Mouse (Mus musculus): Measurements from ENCODE around the gene Ip6k1.

Ip6k1 gene

DNA sequence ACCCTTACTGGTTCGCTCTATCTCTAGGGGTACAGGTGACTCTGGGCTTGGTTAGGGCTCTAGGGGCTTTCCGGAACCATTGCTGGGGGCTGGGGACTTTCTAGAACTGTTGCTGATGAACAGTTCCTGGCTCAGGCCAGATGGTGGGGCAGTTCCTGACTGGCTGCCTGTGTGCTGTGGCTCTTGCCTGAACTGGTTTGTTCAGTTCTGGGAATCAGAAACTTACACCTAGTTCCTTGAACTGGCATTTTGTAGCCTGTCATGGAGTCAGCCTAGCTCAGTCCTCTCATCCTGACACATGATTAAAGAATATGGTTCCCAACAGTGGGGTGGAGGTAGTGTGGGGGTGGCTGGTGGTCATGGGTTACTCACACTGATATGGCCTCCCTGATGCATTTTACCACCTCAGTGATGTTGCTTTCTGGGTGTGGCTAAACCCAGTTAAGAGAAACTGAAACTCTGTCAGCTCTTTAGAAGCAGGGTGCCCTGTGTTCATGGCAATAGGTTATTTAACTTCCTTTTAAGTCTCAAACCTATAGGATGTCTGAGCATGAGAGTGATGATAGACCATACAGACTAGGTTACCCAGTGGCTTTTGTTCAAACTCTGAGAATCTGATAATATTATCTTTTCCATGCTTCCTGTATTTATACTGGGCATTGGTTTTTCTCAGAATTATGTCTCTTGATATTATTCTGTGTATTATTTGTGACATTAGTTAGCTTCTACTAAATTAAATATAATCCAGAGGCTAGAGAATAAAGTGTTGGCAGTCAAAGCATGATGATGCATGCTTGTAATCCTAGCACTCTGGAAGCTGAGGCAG, 33.2 kb downstream of the Ip6k1 start:
- DNase-seq, result no peak

DNA sequence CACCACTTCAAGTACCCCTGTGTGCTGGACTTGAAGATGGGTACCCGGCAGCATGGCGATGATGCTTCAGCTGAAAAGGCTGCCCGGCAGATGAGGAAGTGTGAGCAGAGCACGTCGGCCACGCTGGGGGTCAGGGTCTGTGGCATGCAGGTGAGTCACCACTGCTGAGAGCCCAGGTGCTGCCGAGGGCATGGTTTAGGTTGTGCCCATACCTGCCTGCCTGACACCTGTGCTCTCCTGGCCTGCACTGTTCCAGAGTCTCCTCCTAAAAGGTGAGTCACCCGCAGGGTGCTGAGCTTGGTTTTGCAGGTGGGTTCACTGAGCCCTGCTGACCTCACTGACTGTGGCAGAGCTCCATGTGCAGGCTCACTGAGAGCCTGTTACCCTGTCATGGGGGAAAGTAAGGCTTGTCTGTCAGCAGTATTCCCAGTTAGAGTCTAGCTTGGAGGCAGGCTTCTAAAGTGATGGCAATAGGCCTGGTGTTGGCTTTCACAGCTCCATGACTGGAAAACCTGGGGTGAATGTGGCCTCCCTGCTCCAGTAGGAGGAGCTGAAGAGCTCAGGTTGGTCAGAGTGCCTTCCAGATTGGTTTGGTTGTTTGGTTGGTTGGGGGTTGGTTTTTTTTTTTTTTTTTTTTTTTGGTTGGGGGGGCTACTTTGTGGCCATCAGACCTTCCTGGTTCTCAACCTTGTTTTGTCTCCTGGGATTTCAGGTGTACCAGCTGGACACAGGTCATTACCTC, 42.6 kb downstream of the Ip6k1 start:
- DNase-seq, result no peak

DNA sequence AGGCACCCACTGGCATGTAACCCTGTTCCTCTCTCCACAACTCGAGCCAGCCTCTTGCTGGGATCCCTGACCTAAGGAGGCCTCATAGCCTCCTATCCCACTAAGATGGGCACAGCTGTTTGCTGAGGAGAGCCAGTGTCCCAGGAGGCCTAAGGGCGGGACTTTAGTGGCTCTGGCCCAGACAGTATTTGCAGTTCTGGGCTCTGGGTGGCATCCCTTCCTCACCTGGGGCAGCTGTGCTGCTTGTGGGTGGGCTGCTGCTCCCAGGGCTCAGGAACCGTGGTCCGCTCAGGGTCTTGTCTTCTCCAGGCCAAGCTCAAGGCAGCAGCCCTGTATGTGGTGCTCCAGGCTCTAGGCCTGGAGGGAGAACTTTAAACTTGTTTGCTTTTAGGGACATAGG, 44.3 kb downstream of the Ip6k1 start:
- no peak for DNase-seq

DNA sequence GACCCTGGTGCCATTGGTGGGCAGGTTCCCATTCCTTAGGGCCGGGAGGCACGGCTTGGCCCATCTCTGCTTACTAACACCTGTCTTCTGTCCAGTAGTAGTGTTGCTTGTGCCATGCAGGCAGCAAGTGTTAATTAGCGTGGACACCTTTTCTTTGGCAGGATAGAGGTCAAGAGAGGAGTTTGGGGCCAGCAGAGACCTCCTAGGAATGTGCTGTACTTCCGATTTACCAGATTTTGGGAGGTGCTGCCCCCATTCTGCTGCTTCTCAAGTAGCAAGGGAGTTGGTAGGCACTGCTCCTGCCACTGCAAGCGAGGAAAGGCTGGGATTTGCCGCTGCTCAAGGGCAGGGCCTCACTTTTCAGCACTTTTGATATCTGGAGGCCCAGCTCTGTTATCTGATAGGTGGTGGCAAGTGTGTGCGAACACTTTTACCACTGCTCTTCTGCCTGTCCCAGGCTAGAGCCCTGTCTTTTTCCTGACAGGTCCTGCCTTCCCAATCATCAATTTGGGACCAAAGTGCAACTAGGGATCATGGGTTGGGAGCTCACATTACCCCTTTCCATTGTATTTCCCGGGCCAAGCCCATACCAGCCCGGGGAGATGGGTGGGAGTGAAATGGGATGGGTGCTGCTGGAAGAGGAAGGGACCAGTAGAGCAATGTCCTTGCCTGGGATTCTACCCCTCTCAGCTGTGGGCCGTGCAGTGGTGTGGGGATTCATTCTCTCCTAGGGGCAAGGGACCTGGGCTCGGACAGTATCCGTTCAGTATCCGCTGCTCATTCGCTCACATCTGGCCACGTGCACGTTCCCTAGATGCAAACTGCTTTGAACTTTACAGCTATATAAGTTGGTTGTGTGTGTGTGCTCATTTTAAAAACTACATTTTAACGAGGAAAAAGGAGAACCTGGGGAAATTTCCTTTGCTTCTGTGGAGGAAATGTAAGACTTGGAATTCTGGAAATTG, 45.6 kb downstream of the Ip6k1 start:
- DNase-seq, result no peak

DNA sequence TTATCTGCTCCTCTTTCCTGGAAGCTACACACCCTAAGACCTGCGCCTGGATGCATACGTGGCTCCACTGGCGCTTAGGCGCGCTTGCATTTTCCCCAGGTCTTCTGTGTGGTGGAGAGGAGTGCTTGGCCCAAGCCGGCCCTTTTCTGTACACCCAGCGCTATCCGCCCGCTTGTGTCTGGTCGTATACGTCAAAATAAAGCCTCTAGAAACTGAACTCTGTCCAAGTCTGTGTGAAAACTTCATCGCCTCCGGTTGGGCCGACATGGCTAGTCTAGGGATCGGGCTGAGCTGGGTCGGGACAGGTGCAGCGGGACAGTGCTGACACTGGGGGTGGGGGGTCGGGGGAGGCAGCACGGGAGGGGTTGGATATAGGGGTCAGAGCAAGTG, 46.3 kb downstream of the Ip6k1 start:
- no peak for DNase-seq

DNA sequence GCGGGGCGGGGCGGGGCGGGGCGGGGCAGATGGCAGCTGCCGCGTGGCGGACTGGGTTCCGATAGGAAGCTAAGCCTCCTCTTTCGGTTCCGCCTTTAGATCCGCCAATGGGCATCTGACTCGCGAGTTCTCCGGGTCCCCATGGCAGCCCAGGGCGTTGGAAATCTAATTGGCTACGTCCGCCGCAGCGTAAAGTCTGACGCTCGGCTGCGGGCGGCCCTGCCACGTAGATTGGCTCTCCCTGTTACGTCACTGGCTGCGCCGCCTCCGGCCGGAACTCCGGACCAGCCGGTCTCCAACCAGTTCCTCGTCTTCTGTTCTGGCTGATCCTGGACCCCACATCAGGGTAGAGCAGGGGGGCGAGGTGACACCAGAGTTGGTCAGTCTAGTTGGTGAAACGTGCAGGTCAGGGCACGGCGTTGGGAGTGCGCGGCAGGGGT, 46.7 kb downstream of the Ip6k1 start, which contains the start of gene Gmppb:
Gene Gmppb (plus strand): TSS at position 227 of the 440 bp plus-strand sequence.
- DNase-seq, result peak; percentile 91

DNA sequence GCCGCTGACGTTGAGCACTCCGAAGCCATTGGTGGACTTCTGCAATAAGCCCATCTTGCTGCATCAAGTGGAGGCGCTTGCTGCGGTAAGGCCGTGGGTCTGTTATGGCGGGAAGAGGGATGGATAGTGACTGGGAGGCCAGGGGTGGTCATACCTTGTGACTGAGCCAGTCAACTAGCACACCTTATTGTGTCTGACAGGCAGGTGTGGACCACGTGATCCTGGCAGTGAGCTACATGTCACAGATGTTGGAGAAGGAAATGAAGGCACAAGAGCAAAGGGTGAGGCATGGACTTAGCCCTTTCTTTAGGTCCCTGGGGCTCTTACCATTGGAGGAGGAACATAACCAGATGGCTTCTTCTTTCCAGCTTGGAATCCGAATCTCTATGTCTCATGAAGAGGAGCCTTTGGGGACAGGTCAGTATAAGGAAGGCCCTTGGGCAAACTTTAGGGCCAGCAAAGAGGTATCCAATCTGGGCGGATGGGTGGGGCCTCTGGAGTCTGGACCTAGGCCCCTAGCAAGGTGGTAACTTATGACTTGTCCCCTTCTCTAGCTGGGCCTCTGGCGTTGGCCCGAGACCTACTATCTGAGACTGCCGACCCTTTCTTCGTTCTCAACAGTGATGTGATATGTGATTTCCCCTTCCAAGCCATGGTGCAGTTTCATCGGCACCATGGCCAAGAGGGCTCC, 47.4 kb downstream of the Ip6k1 start:
- no peak for DNase-seq

DNA sequence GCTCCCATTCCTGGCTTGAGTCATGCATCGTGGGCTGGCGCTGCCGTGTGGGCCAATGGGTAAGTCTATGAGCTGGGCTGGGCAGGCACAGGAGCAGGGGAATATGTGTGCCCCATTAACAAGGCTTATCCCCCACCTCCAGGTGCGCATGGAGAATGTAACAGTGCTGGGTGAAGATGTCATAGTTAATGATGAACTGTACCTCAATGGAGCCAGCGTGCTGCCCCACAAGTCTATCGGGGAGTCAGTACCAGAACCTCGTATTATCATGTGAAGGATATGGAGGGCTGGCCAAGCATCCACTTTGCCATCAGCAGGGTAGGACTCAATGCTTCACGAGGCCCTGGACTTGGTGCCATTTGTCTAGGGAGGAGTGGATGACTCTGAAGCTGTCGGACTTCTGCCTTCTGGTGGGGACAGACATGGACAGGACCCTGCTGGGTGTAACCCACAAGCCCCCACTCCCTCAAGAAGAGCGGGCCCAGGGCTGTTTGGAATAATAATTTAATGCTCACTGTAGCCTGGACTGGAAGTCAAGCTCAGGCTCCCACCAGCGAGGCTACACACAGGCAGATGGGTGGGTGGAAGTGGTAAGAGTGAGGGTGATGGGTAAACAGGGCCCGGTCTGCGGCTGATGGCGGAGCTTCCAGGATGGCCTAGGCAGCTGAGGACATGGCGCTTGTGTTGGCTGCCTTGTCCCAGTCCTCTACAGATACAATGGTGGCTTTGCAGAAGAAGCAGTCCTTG, 49.1 kb downstream of the Ip6k1 start:
- no peak for DNase-seq

DNA sequence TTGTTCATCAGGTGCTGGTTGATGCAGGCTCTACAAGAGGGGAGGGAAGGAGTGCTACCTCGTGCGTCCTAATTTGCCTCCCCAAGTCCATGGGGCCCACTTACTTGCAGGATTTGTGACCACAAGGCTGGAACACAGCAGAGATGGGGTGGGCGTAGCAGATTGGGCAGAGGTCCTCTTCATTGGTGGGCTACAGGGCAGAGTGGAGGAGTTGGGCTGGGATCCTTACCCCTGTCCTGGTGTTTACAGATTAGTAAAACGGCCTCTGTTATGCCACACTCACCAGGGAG, 49.6 kb downstream of the Ip6k1 start:
- no peak for DNase-seq

DNA sequence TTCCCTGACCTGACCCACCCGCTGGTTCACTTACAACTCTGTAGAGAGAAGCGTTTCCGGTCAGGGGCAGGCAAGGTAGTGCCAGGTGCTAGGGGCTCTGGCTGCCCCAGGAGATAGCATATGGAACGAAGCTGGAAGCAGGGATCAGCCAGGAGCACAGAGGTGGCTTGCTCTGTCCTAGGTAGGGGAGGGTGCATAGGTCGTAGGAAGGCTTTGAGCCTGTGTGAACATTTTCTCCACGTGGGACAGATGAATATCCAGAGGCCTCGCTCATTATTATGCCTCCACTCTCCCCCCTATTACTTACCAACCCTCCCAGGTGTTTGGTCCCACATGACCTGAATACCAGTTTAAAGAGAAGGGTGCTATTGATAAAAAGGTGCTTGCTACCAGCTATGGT, 50.1 kb downstream of the Ip6k1 start:
- DNase-seq, result no peak

DNA sequence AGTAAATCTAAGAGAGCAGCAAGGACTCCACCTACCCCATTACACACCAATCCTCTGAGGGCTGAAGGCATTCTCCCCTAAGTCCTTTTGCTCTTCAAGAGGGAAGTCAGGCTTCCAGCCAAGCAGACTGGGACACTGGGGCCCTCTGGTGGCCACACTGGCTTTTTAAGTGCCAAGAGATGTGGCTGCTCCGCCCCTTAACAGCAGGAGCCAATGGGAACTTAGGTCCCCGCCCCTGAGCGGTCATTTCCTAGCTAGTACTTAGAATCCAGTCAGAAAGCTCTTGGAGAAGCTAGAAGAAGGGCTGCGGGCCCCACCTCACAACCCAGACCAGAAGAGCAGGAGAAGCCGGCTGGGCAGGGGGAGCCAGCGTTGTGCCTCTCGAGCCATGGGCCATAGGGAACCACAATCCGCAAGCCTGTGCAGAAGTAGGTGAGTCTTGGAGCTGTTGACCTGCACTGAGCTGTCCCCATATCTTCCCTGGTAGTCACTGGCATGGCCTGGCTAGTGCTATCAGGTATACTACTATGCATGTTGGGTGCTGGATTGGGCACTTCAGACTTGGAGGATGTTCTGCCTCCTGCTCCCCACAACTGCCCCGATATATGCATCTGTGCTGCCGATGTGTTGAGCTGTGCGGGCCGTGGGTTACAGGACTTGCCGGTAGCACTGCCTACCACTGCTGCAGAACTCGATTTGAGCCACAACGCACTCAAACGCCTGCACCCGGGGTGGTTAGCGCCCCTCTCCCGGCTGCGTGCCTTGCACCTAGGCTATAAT, 50.8 kb downstream of the Ip6k1 start, which contains the start of gene Amigo3:
Gene Amigo3 (plus strand): TSS at position 275 of the 780 bp plus-strand sequence.
- peak; percentile 96 for DNase-seq

DNA sequence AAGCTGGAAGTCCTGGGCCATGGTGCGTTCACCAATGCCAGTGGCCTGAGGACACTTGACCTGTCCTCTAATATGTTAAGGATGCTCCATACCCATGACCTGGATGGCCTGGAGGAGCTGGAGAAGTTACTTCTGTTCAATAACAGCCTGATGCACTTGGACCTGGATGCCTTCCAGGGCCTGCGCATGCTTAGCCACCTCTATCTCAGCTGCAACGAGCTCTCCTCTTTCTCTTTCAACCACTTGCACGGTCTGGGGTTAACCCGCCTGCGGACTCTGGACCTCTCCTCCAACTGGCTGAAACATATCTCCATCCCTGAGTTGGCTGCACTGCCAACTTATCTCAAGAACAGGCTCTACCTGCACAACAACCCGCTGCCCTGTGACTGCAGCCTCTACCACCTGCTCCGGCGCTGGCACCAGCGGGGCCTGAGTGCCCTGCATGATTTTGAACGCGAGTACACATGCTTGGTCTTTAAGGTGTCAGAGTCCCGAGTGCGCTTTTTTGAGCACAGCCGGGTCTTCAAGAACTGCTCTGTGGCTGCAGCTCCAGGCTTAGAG, 51.4 kb downstream of the Ip6k1 start:
- DNase-seq, result no peak

DNA sequence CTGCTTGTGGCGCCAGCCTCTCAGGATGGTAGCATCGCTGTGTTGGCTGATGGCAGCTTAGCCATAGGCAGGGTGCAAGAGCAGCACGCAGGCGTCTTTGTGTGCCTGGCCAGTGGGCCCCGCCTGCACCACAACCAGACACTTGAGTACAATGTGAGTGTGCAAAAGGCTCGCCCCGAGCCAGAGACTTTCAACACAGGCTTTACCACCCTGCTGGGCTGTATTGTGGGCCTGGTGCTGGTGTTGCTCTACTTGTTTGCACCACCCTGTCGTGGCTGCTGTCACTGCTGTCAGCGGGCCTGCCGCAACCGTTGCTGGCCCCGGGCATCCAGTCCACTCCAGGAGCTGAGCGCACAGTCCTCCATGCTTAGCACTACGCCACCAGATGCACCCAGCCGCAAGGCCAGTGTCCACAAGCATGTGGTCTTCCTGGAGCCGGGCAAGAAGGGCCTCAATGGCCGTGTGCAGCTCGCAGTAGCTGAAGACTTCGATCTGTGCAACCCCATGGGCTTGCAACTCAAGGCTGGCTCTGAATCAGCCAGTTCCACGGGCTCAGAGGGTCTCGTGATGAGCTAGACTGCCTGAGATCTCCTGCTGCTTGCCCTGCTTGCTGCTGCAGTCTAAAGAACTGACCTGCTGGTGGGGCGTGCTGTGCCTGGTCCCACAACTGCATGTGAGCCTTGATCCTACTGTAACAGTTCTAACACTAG, 52.2 kb downstream of the Ip6k1 start:
- no peak for DNase-seq

DNA sequence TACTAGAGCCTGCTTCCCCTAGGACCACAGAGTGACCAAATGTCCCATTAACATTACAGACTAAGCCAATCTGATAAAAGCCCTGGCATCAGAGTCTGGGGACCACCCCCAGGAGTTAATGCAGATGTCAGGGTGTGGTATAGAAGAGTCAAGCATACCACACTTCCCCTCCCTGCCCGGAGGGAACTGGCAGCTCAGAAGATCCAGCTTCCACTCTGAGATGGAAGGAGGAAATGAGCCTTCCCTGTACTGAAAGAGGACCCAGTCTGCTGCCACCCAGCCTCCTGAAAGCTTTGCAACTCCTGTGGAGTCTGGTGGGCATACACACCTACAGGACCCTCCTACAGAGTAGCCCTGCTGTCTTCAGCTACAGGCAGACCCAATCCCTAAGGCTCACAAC, 52.8 kb downstream of the Ip6k1 start:
- no peak for DNase-seq

DNA sequence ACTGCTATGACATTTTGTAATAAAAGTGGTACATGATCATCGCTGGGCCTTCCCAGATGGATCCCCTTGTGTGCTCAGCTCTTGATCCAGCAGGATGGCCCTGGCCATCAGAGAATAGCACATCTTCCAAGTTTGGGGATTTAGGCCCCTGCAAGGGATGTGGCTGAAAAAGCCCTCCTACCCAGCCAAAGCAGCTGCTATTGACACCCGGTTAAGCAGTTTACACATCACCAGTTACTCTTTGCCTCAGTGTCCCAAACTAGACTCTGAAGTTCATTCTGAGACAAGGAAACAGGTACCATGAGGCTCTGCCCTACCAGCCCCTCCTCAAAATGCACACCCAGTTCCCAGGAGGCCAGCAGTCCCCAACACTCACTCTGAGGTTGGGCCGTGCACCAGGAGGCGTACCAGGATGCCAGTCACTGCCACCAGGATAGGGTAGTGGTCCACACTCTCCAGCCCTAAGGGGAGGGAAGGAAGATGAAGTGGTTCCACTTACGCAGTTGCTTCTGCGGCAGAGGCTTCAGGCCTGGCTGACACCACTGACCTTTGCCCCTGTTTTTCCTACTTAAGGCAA, 53.4 kb downstream of the Ip6k1 start:
- DNase-seq, result no peak

DNA sequence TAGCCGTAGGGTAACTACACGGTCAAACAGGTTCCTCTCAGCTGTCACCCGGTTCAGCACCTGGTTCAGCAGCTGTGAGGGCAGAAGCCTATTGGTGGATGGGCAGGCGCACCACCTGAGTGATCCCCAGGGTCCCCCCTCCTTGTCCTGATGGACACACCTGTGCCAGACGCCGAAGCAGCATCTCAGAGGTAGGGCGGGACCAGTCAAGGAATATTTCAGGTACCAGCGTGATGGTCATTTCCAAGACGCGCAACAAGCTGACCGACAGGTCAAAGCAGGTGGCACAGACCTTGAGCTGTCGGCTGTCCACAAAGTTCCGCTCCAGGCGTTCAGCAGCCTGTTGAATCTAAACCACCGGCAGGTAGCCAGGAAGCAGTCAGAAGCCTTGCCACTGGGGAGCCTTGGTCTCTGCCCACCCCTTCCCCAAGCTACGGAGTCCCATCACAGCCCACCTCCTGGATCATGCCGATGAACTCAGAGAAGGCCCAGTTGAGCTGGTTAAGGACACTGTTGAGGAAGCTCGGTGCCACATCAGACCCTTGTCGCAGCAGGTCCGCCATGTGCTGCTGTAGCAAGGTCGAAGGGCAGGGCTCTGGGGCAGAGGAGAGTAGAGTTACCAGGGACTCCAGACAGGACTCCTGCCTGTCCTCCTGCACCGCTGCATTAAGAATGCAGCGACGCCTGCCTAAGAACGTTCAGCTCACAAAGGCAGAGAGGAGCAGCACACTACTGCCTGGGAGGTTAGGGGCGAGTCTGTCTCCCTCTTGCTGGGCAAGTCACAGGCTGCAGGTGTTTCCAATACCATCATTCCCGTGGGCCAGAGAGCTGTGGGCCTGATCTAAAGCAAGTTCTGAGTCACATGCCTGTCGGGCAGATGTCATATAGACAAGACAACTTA, 54.3 kb downstream of the Ip6k1 start:
- no peak for DNase-seq

DNA sequence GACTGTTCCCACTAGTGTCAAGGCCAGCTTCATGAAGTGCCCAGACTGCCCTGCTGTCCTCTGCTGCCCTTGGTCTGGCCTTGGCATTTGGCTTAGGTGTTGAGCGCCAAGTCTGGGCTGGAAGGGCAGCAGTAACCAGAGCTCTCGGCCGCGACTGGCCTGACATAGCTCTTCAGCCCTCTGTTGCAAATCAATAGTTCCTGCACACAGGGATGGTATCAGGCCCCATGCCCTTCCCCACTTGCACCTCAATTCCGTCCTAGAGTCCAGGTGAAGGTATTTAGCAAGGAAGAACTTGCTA, 54.9 kb downstream of the Ip6k1 start:
- DNase-seq, result no peak

DNA sequence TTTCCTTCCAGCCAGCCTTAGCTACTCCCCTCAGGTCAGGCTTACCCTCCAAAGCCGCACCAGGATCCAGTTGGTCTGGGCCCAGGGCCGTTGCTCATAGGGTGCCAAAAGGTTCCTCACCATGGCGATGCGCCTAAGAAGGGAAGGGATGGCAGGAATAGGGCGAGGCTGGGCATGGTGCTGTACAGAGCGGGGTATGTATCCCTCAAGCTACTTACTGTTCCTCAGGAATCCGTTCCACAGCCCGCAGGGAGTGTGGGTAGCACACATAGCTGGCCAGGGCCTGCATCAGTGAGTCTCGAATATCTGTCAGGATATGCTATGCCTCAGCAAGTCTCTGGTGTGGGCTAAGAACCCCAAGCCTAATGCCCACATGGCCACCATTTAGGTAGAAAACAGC, 56.0 kb downstream of the Ip6k1 start:
- no peak for DNase-seq

DNA sequence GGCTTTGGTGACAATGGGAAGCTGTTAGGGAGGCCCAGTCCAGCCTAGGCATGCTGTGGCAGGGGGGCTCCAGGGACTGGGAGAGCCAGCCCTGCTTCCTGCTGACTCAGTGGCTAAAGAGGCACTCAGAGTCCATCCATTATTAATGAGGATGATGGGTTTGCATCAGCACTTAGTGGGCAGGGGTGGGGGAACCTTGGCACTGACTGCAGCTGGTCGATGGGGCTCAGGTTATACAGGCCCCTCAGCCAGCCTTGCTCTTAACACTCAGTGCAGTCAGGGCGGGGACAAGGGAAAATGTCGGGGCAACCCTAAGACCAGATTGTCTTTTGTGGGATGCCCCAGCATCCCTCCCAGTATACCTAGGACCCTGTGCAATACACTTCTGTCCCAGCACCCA, 59.8 kb downstream of the Ip6k1 start:
- DNase-seq, result no peak
